Mouse (Mus musculus): ENCODE measurements around the gene Trpm3.

- TF ChIP-seq CTCF (IDR thresholded peaks at IDR 0.05; ENCODE audit: low read depth) (no peak), EP300 (IDR thresholded peaks at IDR 0.05; ENCODE audit: low read depth) (no peak)
These were observed 784.2 kb downstream of the Trpm3 start for GRCm38 (mm10) chr19:22922871-22923670.
